Mouse (Mus musculus): ENCODE data around the gene Stx5a.

DNA sequence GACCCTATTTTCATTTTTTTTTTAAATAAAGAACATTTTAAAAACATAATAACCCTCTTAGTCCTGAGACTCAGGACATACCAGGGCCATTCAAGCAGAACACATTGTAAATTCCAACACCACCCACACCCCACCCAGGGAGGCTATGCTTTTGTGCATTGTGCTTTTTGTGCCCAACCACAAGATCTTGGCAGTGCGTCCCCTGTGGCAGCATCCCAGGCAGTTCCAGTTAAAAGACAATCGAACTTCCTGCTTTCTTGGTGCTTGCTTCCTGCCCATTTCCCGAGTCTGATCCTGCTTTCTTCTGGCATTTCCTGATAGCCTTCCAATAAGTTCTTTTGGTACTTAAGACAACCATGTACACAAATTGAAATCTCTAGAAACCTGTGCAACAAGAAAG, 38.8 kb upstream of the Stx5a start:
- TF ChIP-seq POLR2A (IDR thresholded peaks at IDR 0.05; ENCODE audit: borderline replicate concordance, control insufficient read depth, low read depth, low read length) (no peak), CTCF (IDR thresholded peaks at IDR 0.05; ENCODE audit: control insufficient read depth, insufficient read depth, low read length) (no peak)

Data from bone marrow, adult 2 months (tissue).